Mouse (Mus musculus) kidney, postnatal 4 days (tissue): ENCODE measurements around the gene Ankrd55.

ENCODE experiments used
- DNase-seq, 2 experiments: peaks; one replicate each; pipeline ENCODE4 v3.0.0; 2021; ENCODE audit warnings: mixed read lengths in 2 of 2

Gene Ankrd55

DNA sequence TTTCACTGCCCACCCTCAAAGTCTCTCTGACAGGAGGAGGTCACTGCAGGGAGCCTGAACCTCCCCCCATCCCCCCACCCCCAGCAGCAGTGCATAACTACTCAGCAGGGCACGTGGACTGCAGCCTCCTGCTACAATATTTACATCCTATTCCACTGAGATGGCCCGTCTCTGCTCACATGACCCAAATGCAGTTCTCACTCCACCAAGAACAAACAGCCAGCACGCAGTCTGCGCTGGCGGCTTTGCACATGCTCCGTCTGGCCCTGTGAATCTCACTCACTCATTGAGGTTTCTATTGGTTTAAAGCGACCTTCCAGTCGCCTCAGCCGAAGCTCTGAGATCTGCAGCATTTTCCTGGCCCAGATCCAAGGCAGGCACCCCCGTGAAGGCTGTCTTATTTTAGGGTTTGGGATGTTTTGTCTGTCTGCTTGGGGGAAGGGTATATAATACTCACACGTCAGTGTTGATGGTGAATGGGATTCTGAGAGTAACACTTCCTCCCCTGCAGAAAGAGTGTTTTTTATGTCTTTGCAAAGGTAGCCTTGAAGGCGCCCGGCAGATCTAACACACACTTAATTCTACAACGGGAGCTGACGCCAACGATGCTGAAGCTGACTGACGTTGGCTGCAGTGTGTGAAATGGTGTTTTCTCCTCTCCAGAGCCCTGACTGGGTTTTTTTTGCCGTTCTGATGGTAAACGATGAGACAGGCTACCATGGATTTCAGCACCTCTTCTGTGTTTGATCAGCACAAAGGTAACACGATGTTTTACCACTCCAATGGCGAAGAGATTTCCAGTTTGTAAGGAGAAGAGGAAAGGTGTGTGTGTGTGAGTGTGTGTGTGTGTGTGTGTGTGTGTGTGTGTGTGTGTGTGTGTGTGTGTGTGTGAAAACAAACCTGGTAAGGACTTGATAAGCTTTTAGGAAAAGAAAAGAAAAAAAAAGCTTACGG lies at the start of gene Ankrd55:
TSS of gene Ankrd55 (plus strand) at position 227 of the 954 bp plus-strand sequence.
- peak; percentile 60 to 71 for DNase-seq

DNA sequence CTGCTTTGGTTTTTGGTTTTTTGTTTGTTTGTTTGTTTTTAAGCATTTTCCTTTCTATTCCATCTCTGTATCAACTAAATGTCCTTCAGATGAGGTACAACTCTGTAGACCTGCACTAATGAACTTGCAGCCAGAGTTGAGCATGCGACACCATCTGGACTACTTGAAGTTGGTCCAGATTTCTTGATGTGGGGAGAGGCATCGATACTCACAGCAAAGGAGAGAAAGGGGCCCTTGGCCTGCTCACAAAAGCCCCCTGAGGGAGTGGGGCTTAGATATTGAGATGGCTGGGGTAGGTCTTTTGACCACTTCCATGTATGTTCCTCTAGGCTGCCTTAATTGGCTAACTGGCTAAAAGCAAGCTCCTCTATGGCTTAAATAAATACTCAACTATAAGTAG lies 49.0 kb upstream of the Ankrd55 start:
- DNase-seq, result no peak

DNA sequence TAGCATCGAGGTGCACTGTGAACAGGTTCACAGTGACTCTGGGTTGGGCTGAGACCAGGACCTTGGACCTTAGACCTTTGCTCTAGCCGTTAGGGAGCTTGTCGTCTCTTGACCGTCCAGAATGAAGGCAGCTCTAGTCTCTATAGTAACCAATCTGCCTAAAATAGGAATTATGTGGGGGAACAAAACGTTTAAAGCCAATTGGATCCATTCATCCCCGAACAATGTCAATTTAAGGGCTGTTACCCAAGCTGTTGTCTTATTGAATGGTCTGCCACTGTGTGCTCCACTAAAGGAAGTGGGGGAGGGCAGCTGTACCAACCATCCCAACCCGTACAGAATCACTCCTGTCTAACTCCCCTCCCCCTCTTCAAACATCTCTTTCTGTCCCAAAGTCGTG lies 46.8 kb upstream of the Ankrd55 start:
- no peak for DNase-seq

DNA sequence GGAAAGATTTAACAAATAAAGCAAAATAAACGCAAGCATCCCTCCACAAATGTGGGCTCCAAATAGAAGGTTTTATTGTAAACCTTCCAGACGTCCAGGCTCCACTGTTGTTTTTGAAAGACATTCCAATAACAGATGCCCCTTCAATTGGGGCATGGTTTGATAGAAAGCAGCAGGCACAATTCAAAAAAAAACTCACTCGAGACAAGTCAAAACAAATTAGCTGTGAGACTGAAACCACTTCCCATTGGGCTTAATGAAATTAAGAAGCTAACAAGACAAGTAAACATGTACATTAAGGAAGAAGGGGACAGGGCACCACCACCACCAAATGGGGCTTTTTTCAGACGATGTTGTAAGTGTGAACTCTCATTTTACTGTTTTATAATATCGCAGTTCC lies 43.1 kb upstream of the Ankrd55 start:
- no peak for DNase-seq

DNA sequence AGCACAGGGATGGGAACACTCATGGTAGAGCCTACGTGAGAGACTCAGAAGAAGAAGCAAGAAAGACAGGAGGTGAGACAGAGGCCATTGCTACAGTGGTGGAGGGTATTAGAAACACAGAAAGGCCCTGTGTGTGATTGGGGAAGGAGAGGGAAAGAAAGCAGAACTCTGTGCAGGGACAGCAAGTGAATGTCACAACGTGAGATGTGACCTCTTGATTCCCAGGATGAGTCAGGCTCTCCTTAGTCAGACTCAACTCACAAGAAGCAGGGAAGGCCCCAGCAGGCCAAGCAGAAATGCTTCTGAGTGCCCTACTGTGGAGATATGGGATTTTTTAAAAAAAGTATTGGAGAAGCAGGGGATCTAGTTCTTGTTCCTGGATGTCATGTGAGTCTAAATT lies 36.8 kb upstream of the Ankrd55 start:
- DNase-seq, result no peak

DNA sequence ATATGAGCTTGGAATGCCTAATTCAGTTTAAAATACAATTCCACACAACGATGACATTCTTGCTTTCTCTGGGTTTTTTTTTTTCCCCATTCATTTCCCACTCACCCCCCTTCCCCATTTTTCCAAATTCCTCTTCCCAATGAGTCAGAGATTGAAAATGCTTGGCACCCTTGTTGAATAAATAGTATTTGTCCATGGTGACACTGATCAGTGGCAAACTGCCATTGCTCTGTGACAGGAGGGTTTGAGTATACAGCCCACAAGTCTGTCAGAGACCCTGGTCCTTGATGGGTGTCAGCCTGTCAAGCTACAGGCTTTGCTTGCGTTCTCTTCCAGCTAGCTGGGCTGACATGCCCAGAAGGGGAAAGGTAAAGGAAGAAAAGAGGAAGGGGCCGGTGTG lies 36.2 kb upstream of the Ankrd55 start:
- no peak for DNase-seq

DNA sequence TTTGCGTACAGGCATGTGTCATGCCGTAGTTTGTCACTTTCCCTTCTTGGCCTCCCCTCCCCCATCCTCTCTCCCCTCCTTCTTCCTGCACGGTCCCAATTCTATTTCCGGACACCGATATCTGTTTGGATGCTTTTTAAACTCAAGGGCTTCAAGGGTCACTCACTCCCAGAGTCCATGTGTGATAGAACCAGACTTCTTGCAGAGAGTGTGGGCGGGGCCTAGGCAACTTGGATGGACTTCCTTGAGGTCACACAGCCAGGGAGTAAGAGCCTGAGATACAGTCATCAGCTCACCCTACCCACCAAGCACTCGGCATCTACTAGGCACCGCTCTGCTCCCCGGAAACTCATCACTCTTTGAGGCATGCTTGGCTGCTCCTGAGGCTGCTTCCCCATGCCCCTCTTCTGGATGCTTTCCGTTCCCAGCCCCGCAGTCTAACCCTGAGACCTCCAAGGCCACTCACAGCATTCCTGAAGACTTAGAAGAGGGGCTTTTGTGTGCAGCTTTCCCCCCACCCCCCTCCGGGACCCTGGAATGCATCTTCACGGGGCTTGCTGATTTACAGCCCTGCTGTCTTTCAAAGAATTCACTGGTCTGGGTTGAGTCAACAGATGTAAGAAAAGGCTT lies 35.1 kb upstream of the Ankrd55 start:
- peak; percentile 34 to 57 for DNase-seq

DNA sequence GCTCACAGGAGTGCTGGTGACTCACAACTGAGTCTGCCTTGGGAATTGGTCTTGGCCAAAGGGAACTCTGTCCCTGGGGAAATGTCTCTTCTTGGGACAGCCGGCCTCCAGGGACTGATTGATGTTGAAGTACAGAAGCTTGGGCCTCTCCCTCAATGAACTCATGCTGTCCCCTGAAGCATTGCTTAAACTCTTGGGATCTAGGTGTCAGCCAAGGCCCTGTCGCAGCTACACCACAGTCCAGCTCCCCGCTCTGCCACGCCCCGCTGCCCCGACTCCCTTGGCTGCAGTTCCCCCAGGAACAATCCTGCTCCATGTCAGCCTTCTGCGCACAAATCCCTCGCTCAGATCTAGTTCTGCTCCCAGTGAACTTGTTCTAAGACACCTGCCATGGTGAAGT lies 34.1 kb upstream of the Ankrd55 start:
- DNase-seq, result peak; percentile 55 to 68

DNA sequence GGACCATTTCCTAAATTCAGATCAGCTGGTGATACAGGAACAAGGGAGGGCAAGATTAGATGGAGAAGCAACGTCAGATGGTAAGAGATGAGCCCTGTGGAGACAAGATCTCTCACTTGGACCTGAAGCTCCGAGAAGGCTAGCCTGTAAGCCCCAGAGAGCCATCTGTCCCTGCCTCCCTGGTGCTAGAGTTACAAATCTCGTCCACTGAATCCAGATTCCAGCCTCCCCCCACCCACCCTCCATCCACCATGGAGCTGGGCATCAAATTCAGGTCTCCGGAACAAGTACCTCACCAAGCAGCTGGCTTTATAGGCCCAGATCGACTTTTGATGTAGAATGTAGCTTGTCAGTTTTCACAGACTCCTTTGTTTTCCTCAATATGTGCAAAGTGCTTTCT lies 32.4 kb upstream of the Ankrd55 start:
- DNase-seq, result no peak

DNA sequence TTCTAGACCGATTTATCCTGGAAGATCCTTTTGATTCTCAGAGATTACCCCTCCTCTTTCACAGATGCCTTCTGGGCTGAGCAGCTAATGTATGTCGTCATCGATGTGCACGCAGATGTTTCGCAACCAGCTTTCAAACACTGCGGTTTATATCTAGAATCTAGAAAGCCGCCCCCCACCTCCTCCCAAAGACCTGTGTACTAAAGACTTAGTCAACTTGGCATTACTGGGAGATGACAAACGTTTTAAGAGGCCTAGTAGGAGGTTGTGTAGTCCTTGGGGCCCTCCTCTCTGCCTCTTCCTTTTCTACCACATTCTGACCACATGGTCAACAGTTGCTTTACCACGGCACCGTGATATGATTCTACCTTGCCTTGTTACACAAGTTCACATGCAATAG lies 29.8 kb upstream of the Ankrd55 start:
- DNase-seq, result no peak

DNA sequence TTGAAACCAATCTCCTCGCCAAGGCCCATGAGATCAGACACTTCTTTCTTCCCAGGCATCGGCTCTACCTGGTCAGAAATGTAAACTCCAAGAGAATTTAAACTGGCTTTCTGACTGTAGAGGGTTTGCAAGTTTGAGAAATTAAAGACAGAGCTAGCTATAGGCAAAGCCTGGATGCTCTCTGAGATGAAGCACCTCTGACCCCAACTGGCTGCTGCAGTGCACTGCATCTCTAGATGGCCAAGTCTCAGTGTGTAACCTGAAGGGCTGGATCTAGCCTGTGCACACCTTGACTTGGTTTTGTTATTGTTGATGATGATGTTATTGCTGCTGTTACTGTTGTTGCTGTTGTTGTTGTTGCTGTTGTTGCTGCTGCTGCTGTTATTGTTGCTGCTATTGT lies 28.9 kb upstream of the Ankrd55 start:
- DNase-seq, result peak; percentile 79 to 85

DNA sequence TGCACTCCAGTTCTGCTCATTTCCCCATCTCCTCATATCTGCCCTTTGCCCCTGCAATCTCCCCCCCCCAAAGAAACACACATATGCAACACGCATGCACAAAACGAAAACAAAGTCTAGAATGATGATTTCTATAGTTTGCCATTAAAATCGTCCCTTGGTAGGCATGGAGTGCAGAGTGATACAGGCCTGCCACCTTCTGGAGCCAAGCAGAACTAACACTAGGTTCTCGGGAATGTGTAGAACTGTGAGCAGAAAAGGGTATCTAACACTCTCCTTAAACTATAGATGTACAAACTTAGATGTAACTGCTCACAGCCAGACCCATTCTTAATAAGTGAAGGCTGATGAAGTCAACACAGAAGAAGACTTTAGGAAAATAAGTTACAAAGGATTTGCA lies 23.6 kb upstream of the Ankrd55 start:
- DNase-seq, result peak; percentile 62 to 65

DNA sequence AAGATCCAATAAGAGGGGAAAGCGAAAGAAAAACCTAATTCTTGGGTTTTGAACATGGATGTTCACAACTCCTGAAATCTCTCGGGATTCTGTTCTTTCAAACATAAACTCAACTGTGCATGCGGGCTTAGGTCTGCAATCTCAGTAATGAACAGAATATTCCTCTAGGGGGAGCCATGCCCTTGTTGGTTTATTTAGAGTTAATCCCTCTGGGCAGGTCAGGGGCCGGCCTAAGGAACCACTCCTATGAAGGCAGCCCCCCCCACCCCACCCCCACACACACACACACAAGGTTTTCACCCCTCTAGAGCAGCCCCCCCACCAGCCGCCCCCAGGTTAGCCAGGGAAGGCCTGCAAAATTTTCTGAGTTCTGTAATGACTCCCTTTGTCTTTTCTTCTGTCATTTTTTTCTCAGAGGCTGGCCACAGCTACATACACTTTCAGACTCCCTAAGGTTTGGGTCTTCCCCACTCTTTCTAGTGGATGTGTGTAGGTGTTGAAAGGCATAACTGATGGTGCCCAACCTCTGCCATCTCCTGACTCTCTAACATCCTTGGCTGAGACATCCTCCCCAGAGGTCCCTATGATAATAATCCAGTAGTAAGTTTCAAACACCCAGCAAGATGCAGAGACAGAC lies 16.2 kb upstream of the Ankrd55 start:
- peak; percentile 14 to 38 for DNase-seq

DNA sequence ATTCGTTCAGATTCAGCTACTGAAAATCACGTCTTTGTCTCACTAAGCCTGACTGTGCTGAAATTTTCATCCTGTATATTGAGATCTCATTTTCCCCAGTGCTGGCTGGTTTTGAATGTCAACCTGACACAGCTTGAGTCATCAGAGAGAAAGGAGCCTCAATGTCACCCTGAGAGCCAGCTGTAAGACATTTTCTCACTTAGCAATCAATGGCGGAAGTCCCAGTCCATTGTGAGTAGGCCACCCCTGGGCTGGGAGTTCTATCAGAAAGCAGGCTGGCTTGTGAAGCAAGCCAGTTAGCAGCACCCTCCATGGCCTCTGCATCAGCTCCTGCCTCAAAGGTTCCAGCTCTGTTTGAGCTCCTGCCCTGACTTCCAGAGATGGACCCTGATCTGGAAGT lies 13.6 kb upstream of the Ankrd55 start:
- DNase-seq, result no peak

DNA sequence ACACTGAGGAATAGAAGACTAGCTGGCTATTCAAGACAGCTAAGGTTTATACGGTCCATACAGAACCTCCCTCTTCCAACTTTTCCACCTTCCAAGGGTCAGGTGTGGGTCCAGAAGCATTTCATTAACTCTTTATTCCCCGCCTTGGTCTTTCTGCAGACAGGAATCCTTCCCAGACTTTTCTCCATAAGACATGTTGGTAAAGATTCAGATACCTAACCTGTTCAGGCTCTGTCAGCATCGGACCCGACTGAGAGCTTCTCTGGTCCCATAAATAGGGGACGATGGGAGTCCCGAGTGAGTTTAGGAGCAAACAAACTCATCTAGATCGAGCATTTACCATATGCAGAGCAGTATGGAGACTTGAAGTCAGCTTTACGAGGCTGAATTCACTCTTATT lies 12.3 kb upstream of the Ankrd55 start:
- DNase-seq, result no peak

DNA sequence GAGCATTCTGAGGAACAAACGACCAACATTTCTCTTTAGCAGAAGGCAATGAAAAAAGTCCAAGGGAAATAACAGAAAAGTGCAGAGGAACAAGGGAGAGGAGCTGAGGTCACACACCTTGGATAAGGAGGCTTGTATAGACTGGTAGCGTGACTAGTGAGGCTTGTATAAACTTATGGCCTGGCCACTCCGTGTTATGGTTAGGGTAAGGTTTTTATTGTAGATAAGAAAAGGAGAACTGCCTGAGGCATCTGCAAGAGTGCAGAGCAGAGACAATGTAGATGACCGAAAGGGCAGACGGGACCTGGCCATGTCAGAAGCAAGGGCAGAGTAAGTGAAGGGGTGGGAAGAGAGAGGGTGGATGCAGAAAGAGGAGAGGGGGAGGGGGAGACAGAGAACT lies 10.7 kb upstream of the Ankrd55 start:
- no peak for DNase-seq

DNA sequence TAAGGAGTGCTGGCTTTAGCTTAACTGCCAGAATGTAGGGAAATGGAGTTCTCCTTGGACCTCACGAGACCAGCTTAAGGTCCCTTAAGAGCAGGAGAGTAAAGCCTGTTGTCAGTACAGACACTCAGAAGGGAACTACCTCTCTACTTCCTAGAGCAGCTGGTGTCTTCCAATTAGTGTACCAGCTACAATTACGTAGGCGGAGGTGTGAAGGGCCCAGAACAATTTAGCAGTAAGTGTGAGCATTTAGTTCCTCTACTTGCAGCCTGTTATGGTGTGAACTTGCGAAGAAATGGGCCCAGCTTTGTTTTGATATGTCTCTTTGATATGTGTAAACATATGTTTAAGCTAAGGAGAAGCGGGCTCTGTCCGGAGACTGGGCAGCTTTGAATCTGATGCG lies 10.0 kb upstream of the Ankrd55 start:
- DNase-seq, result no peak

DNA sequence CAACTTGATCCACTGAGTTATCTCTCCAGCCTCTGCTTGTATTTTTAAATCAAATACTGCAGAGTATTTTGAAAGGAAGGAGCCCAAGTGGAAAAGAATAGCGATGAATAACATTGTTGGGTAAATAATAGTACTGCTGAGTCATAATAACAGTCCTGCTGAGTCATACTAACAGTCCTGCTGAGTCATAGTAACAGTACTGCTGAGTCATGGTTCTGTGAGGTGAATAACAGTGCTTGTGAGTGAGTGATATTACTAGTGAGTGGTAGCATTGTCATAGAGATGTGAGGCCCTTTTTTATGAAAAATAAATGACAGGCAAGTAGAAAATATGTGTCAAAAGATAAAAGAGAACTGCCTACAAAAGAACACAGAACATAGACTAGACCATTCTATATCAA lies 1.1 kb upstream of the Ankrd55 start:
- DNase-seq, result no peak

DNA sequence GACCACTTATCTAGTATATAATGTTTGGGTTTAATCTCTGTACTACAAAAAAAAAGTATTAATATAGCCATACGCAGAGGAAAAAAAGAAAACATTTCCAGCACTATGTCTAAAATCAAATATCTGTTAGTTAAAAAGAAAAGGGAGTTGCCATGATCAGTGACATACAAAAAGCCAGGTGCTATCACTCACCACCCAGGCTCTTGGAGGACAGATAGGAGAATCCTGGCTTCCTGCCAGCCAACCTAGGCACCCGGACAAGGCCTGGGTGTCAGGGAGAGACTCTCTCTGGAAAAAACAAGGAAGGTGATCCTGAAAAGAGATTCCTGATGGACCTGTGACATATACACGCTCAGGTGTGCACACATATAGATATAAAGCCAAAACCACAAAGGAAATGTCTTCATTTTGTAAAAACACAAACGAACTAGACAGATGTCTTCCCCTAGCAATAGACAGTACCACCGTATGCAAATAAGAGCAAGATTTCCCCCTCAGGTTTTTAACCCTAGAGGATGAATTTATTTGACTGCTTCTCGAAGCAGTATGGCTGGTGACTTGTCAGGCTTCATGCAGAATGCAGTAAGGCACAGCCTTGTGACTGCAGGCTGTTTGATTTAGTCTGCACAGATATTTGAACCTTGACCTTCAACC lies 553 bp upstream of the Ankrd55 start:
- peak in 1 of 2 experiments; percentile 10 for DNase-seq

DNA sequence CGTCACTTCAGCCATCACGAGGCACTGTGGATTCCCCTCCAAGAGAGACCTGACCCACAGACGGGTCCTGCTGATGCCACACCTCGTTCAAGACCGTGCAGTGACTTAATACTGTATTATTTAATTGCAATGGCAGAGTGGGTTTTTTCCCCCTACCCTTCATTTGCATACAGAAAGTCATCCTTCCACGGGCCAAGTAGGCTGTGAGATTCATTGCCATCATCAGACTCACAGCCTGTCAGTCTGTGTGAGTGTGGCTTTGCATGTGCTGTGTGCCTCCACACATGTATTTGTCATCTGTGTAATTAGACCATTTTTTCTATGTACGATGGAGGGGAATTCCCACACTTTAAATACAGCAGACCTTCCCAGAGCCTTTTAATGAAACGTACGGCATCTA lies 1.1 kb downstream of the Ankrd55 start:
- no peak for DNase-seq

DNA sequence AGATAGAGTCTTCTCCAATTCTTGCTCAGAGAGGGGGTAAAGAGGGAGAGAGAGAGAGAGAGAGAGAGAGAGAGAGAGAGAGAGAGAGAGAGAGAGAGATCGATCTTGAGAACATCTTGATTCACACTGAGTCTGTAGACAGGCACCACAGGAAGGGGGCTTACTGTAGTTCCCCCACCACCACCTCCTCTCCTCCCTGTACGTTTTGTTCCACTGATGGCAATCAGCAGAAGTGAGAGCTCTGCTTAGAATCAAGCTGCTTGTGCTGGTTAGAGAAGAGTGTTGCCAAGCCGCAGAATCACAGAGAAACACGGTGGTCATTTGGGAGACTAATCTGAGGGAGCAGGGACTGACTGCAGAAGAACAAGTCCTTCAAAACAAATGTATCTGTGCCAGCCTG lies 1.7 kb downstream of the Ankrd55 start:
- no peak for DNase-seq

DNA sequence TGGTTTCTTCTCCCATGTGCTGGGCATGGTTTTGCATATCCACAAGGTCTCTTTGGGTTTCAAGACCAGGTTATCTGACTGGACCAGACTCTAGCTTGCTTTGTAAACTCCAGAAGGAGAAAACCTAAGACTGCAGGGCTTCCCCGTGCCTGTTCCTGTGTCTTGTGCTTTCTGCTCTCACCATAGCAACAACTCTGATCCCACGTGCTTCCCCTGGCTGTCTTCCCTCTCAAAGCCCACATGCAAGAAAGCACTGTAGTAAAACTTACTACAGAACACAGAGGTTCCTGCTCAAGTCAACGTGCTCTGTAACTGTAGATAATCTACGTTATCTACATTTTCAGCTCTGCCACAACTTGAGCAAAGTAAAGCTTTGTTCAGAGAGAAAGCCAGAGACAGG lies 4.2 kb downstream of the Ankrd55 start:
- no peak for DNase-seq

DNA sequence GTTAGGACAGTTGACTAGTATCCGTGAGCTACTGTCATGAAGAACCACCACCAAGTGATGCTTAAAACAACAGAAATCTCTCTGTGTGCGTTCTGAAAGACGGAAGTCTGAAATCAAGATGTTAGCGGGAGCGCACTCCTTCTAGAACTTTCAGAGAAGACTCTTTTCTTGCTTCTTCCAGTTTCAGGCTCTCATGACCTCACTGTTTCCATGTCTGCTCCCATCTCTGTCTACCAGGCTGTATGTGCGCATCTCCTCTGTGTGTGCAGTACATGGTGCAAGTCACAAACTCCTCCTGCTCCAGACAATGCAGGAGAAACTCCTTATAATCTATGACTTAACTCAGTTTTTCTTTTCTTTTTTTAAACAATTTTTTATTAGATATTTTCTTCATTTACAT lies 4.8 kb downstream of the Ankrd55 start:
- DNase-seq, result no peak
